In genomic region chr13:45786409-45786808, GRCm38 (mm10) we compare ENCODE assay signal across 17 mouse cellular contexts.
DNase-seq lines count a peak whose midpoint lies in the region; ATAC-seq and TF ChIP-seq lines count a peak whose summit lies in the region.
"Had no signal": no experiment of that assay in that cellular context is flagged by ENCODE, and none has a peak within 500 bp of the region (broad histone marks: within the 10 kb centered on the region; RNA-seq: fewer than 3 reads in every experiment).

No protein-coding gene starts in this region.

- no peaks in the 10 kb centered on the region for H3K27me3 ChIP-seq in lung, postnatal 0 days (replicated peaks; ENCODE audit: insufficient read depth, low read length)
- H3K27me3 ChIP-seq in stomach, postnatal 0 days (ENCODE audit: control insufficient read depth, insufficient read depth, low read length) = no peaks in the 10 kb centered on the region
- no peaks in the 10 kb centered on the region for H3K27me3 ChIP-seq in hindbrain, embryonic 12.5 days
- H3K27me3 ChIP-seq: CH12.LX; forebrain, embryonic 13.5 days had no signal

- H3K4me1 ChIP-seq in lung, postnatal 0 days (ENCODE audit: insufficient read depth, low read depth, low read length) = no peaks in the 10 kb centered on the region
- no peaks in the 10 kb centered on the region for H3K4me1 ChIP-seq in stomach, postnatal 0 days (replicated peaks; ENCODE audit: control insufficient read depth, insufficient read depth)
- no peaks in the 10 kb centered on the region for H3K4me1 ChIP-seq in hindbrain, embryonic 12.5 days

- no peaks in the 10 kb centered on the region for H3K36me3 ChIP-seq in lung, postnatal 0 days (ENCODE audit: insufficient read depth, low read length)
- no peaks in the 10 kb centered on the region for H3K36me3 ChIP-seq in stomach, postnatal 0 days (ENCODE audit: control insufficient read depth, insufficient read depth, low read length)
- no peaks in the 10 kb centered on the region for H3K36me3 ChIP-seq in hindbrain, embryonic 12.5 days

- no peak overlapping the region for H3K4me2 ChIP-seq in lung, postnatal 0 days (replicated peaks; ENCODE audit: low read depth, low read length)
- no peak overlapping the region for H3K4me2 ChIP-seq in stomach, postnatal 0 days (replicated peaks; ENCODE audit: low read depth)
- H3K4me2 ChIP-seq in hindbrain, embryonic 12.5 days (replicated peaks) = no peak overlapping the region
- H3K4me2 ChIP-seq: forebrain, embryonic 13.5 days had no signal

- no peak for TF ChIP-seq EP300 in lung, postnatal 0 days (IDR thresholded peaks at IDR 0.05)
- TF ChIP-seq EP300 in stomach, postnatal 0 days (optimal IDR thresholded peaks at IDR 0.05) = no peak

- H3K27ac ChIP-seq in lung, postnatal 0 days (ENCODE audit: low read length) = no peak overlapping the region
- H3K27ac ChIP-seq in stomach, postnatal 0 days (replicated peaks) = no peak overlapping the region
- no peak overlapping the region for H3K27ac ChIP-seq in hindbrain, embryonic 12.5 days
- H3K27ac ChIP-seq: forebrain, embryonic 13.5 days had no signal

- WGBS in lung, postnatal 0 days = 81% methylated on average over 7 of the region's 7 CpGs
- 85% methylated on average over 7 of the region's 7 CpGs for WGBS in stomach, postnatal 0 days
- 87% methylated on average over 7 of the region's 7 CpGs for WGBS in hindbrain, embryonic 12.5 days

- no peak for TF ChIP-seq CTCF in lung, postnatal 0 days (IDR thresholded peaks at IDR 0.05)
- TF ChIP-seq CTCF in stomach, postnatal 0 days (IDR thresholded peaks at IDR 0.05; ENCODE audit: low read depth) = no peak

- no peaks in the 10 kb centered on the region for H3K9me3 ChIP-seq in lung, postnatal 0 days (ENCODE audit: low read length)
- H3K9me3 ChIP-seq in stomach, postnatal 0 days (ENCODE audit: control insufficient read depth, low read length) = no peaks in the 10 kb centered on the region
- no peaks in the 10 kb centered on the region; the same call in 1 of the 2 replicates for H3K9me3 ChIP-seq in hindbrain, embryonic 12.5 days (replicated peaks)

- H3K9ac ChIP-seq in lung, postnatal 0 days (replicated peaks; ENCODE audit: low read depth) = no peak overlapping the region
- no peak overlapping the region for H3K9ac ChIP-seq in stomach, postnatal 0 days (ENCODE audit: low read length)
- no peak overlapping the region for H3K9ac ChIP-seq in hindbrain, embryonic 12.5 days
- H3K9ac ChIP-seq: forebrain, embryonic 13.5 days had no signal

- no peak overlapping the region for H3K4me3 ChIP-seq in lung, postnatal 0 days (ENCODE audit: low read depth, low read length)
- H3K4me3 ChIP-seq in stomach, postnatal 0 days (ENCODE audit: low read depth, low read length) = no peak overlapping the region
- no peak overlapping the region for H3K4me3 ChIP-seq in hindbrain, embryonic 12.5 days
- H3K4me3 ChIP-seq: forebrain, embryonic 13.5 days had no signal

- ATAC-seq in frontal cortex, adult (ENCODE audit: low TSS enrichment) = peak; percentile 58
- peak; percentile 58 for ATAC-seq in lung, postnatal 0 days
- 0 out of 2 replicates have a peak, but pooled peaks have one; percentile 32 for ATAC-seq in stomach, postnatal 0 days (ENCODE audit: low FRiP score, low TSS enrichment)
- no peak for ATAC-seq in hindbrain, embryonic 12.5 days (ENCODE audit: low FRiP score)
- ATAC-seq: forebrain, embryonic 13.5 days; hindbrain, embryonic 16.5 days had no signal

- no peak for DNase-seq in frontal cortex, adult 2 months (ENCODE audit: extremely low spot score in 1 of 2, low spot score in 1 of 2)
- DNase-seq in lung, postnatal 0 days (ENCODE audit: low spot score) = peak; percentile 76
- no peak for DNase-seq in lung, postnatal 14 days
- peak; percentile 20 for DNase-seq in layer of hippocampus, adult 9-10 months (ENCODE audit: low spot score)
- no peak for DNase-seq in stomach, postnatal 0 days (ENCODE audit: low spot score)
- no peak for DNase-seq in thymus, postnatal 0 days (ENCODE audit: low spot score)
- DNase-seq: cerebellum, adult 11-12 months; gastrocnemius, postnatal 14 days; kidney, adult 8-10 months; midbrain, embryonic 14.5 days; right cerebral cortex, postnatal 4 days; thymus, postnatal 14 days had no signal

Comparison
In these comparisons a context has a peak if more than half of its experiments do, and no peak if none do; other contexts are left out.
1. DNase-seq: peak in lung, postnatal 0 days (single experiment) and layer of hippocampus, adult 9-10 months (single experiment); none in frontal cortex, adult 2 months (0 of 2), lung, postnatal 14 days (single experiment), stomach, postnatal 0 days (single experiment) and thymus, postnatal 0 days (single experiment).